Mouse (Mus musculus): ENCODE results near the gene Hist1h3c. TPM values are rescaled to one million over a fixed set of nuclear protein-coding genes. Genes with fewer than 3 reads are reported as not detected.
"Not testable (repeated sequence)": the region's sequence is repeated elsewhere in the genome, so short reads cannot be mapped to it uniquely, and the experiment has no call there.

Gene Hist1h3c
- polyA plus RNA-seq, 1 experiment from 2014 or later, result 9.5 TPM

GRCm38 (mm10) chr13:23728472-23729191 lies 16.8 kb downstream of the Hist1h3c start:
- WGBS, result 86% methylated on average over 18 of the region's 18 CpGs
- DNase-seq (ENCODE audit: low spot score), result peak; percentile 9
- Histone ChIP-seq H3K9me3 (replicated peaks) (no peaks in the 10 kb centered on the region), H3K4me3 (no peak overlapping the region), H3K27me3 (ENCODE audit: low read depth, poor library complexity, severe bottlenecking) (no peaks in the 10 kb centered on the region), H3K36me3 (no peaks in the 10 kb centered on the region), H3K27ac (replicated peaks) (no peak overlapping the region), H3K4me1 (peaks cover 7% of the 10 kb centered on the region)

- Histone ChIP-seq H3K4me3 (no peak overlapping the region), H3K4me1 (peaks cover 7% of the 10 kb centered on the region), H3K27me3 (ENCODE audit: low read depth, poor library complexity, severe bottlenecking) (no peaks in the 10 kb centered on the region), H3K9me3 (replicated peaks) (no peaks in the 10 kb centered on the region), H3K27ac (replicated peaks) (no peak overlapping the region), H3K36me3 (no peaks in the 10 kb centered on the region)
- no CpG with 5 or more reads among the region's 1 CpGs for WGBS
- DNase-seq (ENCODE audit: low spot score), result peak; percentile 7
Measured at GRCm38 (mm10) chr13:23725213-23725612, 20.2 kb downstream of the Hist1h3c start.

- 83% methylated on average over 4 of the region's 4 CpGs for WGBS
- peaks cover 7% of the 10 kb centered on the region for H3K4me1 ChIP-seq
- H3K36me3 ChIP-seq, result no peaks in the 10 kb centered on the region
- H3K9me3 ChIP-seq (replicated peaks), result peaks cover 7% of the 10 kb centered on the region; the same call in 1 of the 2 replicates
- no peak overlapping the region for H3K27ac ChIP-seq (replicated peaks)
- H3K27me3 ChIP-seq (ENCODE audit: low read depth, poor library complexity, severe bottlenecking), result no peaks in the 10 kb centered on the region
- DNase-seq (ENCODE audit: low spot score), result peak; percentile 3
- H3K4me3 ChIP-seq, result no peak overlapping the region
Measured at GRCm38 (mm10) chr13:23724239-23724638, 21.2 kb downstream of the Hist1h3c start.

- not testable (repeated sequence) for H3K9me3 ChIP-seq (replicated peaks); H3K27me3 ChIP-seq (ENCODE audit: low read depth, poor library complexity, severe bottlenecking); H3K4me1 ChIP-seq; H3K4me3 ChIP-seq; H3K36me3 ChIP-seq
- DNase-seq (ENCODE audit: low spot score), result peak; percentile 10
- 0 out of 2 replicates have a peak overlapping the region, but pooled peaks have one; percentile 17 for H3K27ac ChIP-seq (replicated peaks)
- WGBS, result 8% methylated on average over 2 of the region's 2 CpGs
Measured at GRCm38 (mm10) chr13:23717593-23718245, 27.7 kb downstream of the Hist1h3c start.

- peak; percentile 8 for DNase-seq (ENCODE audit: low spot score)
- Histone ChIP-seq H3K4me3 (no peak overlapping the region), H3K4me1 (peaks cover 4% of the 10 kb centered on the region; the same call in 1 of the 2 replicates), H3K9me3 (replicated peaks) (peaks cover 9% of the 10 kb centered on the region; the same call in 1 of the 2 replicates), H3K27me3 (ENCODE audit: low read depth, poor library complexity, severe bottlenecking) (no peaks in the 10 kb centered on the region), H3K27ac (replicated peaks) (0 out of 2 replicates have a peak overlapping the region, but pooled peaks have one; percentile 17), H3K36me3 (no peaks in the 10 kb centered on the region)
- WGBS, result 58% methylated on average over 11 of the region's 11 CpGs
Measured at GRCm38 (mm10) chr13:23717176-23717575, 28.2 kb downstream of the Hist1h3c start.

- DNase-seq (ENCODE audit: low spot score), result no peak
- no peaks in the 10 kb centered on the region for H3K36me3 ChIP-seq
- 88% methylated on average over 5 of the region's 5 CpGs for WGBS
- peaks cover 4% of the 10 kb centered on the region; the same call in 1 of the 2 replicates for H3K27me3 ChIP-seq (ENCODE audit: low read depth, poor library complexity, severe bottlenecking)
- peaks cover 9% of the 10 kb centered on the region; the same call in 1 of the 2 replicates for H3K9me3 ChIP-seq (replicated peaks)
- H3K4me1 ChIP-seq, result peaks cover 4% of the 10 kb centered on the region; the same call in 1 of the 2 replicates
- no peak overlapping the region for H3K4me3 ChIP-seq
- H3K27ac ChIP-seq (replicated peaks), result no peak overlapping the region
Measured at GRCm38 (mm10) chr13:23716261-23717042, 28.9 kb downstream of the Hist1h3c start.

- Histone ChIP-seq H3K36me3 (no peaks in the 10 kb centered on the region), H3K9me3 (replicated peaks) (no peaks in the 10 kb centered on the region), H3K27me3 (ENCODE audit: low read depth, poor library complexity, severe bottlenecking) (peaks cover 23% of the 10 kb centered on the region), H3K27ac (replicated peaks) (peak within 1 kb of the TSS; percentile 43), H3K4me1 (peaks cover 23% of the 10 kb centered on the region), H3K4me3 (peak within 1 kb of the TSS; percentile 44)
- 5% methylated on average over 17 of the region's 17 CpGs for WGBS
- peak; percentile 52 for DNase-seq (ENCODE audit: low spot score)
Measured at GRCm38 (mm10) chr13:23710374-23711089, 34.9 kb downstream of the Hist1h3c start, which contains the start of gene Hfe. Gene Hfe, minus strand, starts transcription at chr13:23710854.

GRCm38 (mm10) chr13:23709714-23710373 lies 35.6 kb downstream of the Hist1h3c start:
- peak; percentile 26 for DNase-seq (ENCODE audit: low spot score)

GRCm38 (mm10) chr13:23708654-23709053 lies 36.7 kb downstream of the Hist1h3c start:
- Histone ChIP-seq H3K9me3 (replicated peaks) (no peaks in the 10 kb centered on the region), H3K36me3 (no peaks in the 10 kb centered on the region), H3K27ac (replicated peaks) (no peak overlapping the region), H3K4me1 (peaks cover 18% of the 10 kb centered on the region), H3K27me3 (ENCODE audit: low read depth, poor library complexity, severe bottlenecking) (peaks cover 23% of the 10 kb centered on the region), H3K4me3 (no peak overlapping the region)
- whole genome bisulfite sequencing, result 84% methylated on average over 4 of the region's 4 CpGs
- DNase-seq (ENCODE audit: low spot score), result no peak

More at GRCm38 (mm10) chr13:23709714-23710373, 35.6 kb downstream of the Hist1h3c start:
- H3K4me1 ChIP-seq, result peaks cover 18% of the 10 kb centered on the region
- peak overlapping the region; percentile 43 for H3K27ac ChIP-seq (replicated peaks)
- WGBS, result 23% methylated on average over 15 of the region's 15 CpGs
- no peaks in the 10 kb centered on the region for H3K36me3 ChIP-seq
- H3K27me3 ChIP-seq (ENCODE audit: low read depth, poor library complexity, severe bottlenecking), result peaks cover 23% of the 10 kb centered on the region
- H3K4me3 ChIP-seq, result peak overlapping the region; percentile 44
- H3K9me3 ChIP-seq (replicated peaks), result no peaks in the 10 kb centered on the region

GRCm38 (mm10) chr13:23708041-23708440 lies 37.4 kb downstream of the Hist1h3c start:
- Histone ChIP-seq H3K4me1 (peaks cover 18% of the 10 kb centered on the region), H3K27me3 (ENCODE audit: low read depth, poor library complexity, severe bottlenecking) (peaks cover 23% of the 10 kb centered on the region), H3K27ac (replicated peaks) (no peak overlapping the region), H3K9me3 (replicated peaks) (no peaks in the 10 kb centered on the region), H3K4me3 (no peak overlapping the region), H3K36me3 (no peaks in the 10 kb centered on the region)
- DNase-seq (ENCODE audit: low spot score), result peak; percentile 8
- 85% methylated on average over 4 of the region's 4 CpGs for WGBS

- Histone ChIP-seq H3K9me3 (replicated peaks) (no peaks in the 10 kb centered on the region), H3K4me1 (peaks cover 18% of the 10 kb centered on the region), H3K27me3 (ENCODE audit: low read depth, poor library complexity, severe bottlenecking) (peaks cover 23% of the 10 kb centered on the region), H3K27ac (replicated peaks) (no peak overlapping the region), H3K36me3 (no peaks in the 10 kb centered on the region), H3K4me3 (no peak overlapping the region)
- 92% methylated on average over 12 of the region's 12 CpGs for WGBS
- DNase-seq (ENCODE audit: low spot score), result peak; percentile 4
Measured at GRCm38 (mm10) chr13:23706771-23707170, 38.6 kb downstream of the Hist1h3c start.
